Mouse (Mus musculus): Measurements from ENCODE around the gene Fbrs. TPM values are rescaled to one million over a fixed set of nuclear protein-coding genes. Genes with fewer than 3 reads are reported as not detected.
"Not testable (repeated sequence)": the region's sequence is repeated elsewhere in the genome, so short reads cannot be mapped to it uniquely, and the experiment has no call there.

Fbrs gene
- polyA plus RNA-seq (2015; fragmentation: Nextera tagmentation; extraction: Ambion mirVana): 13.9 and 15.4 TPM in 2 replicates

DNA sequence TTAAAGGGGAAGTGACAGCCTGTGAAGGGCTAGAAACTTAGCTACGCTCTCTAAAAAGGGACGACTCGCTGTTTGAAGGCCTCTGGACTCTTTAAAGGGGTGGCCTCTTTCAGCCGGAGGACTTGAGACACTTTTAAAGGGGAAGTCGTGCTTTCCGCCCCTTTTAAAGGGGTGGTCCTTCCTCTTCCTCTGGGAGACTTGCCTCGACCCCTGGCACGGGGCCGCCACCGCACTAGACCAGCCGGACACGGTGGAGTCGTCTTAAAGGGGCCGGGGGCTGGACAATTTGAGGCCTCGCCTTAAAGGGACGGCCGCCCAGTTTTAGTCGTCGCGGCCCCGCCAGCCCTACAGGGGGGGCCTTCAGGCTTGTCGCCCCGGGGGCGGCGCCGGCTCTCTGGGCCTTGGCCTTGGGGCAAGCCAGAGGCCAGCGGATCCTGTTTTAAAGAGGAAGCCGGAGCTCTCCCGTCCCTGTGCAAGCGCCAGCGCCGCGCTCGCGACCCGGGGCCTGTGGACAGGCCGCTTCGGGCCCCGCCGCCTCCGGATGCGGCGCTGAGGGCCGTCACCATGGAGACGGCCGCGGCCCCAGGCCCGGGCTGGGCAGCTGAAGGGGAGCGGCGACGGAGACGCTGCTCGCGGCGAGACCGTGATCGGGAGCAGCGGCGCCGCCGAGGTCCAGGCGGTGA, at the start of gene Fbrs:
Gene Fbrs, plus strand, starts transcription at position 565 of the 683 bp plus-strand sequence.
- Histone ChIP-seq H3K27ac (replicated peaks) (peak within 1 kb of the TSS; percentile 98), H3K4me3 (peak within 1 kb of the TSS; percentile 79), H3K9ac (peak within 1 kb of the TSS; percentile 89), H3K27me3 (no peaks in the 10 kb centered on the region), H3K4me1 (replicated peaks) (peaks cover 39% of the 10 kb centered on the region), H3K36me3 (peaks cover 47% of the 10 kb centered on the region), H3K4me2 (peak within 1 kb of the TSS; percentile 93), H3K9me3 (no peaks in the 10 kb centered on the region)
- peak; percentile 84 for ATAC-seq (ENCODE audit: low FRiP score, low read depth)
- WGBS: under 1% methylated on average over 62 of the region's 62 CpGs

DNA sequence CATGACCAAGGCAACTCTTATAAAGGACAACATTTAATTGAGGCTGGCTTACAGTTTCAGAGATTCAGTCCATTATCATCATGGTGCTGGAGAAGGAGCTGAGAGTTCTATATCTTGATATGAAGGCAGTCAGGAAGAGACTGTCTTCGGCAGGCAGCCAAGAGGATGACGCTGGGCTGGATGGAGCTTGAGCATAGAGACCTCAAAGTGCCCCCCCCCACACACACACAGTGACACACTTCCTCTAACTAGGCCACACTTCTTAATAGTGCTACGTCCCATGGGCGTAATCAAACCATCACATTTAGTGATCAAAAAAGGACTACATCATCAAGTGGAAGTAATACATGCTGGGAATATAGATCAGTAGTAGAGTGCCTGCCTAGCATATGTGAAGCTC, 43.8 kb upstream of the Fbrs start:
- ATAC-seq (ENCODE audit: low FRiP score, low read depth): no peak
- no peaks in the 10 kb centered on the region for H3K9me3 ChIP-seq
- H3K36me3 ChIP-seq: no peaks in the 10 kb centered on the region
- H3K4me1 ChIP-seq (replicated peaks): no peaks in the 10 kb centered on the region
- WGBS: 90% methylated on average over 4 of the region's 4 CpGs
- H3K27ac ChIP-seq (replicated peaks): no peak overlapping the region
- H3K9ac ChIP-seq: no peak overlapping the region
- H3K27me3 ChIP-seq: no peaks in the 10 kb centered on the region
- no peak overlapping the region for H3K4me2 ChIP-seq
- no peak overlapping the region for H3K4me3 ChIP-seq

GRCm38 (mm10) chr7:127437724-127438123, 41.3 kb upstream of the Fbrs start:
- peaks cover 14% of the 10 kb centered on the region; the same call in 1 of the 2 replicates for H3K36me3 ChIP-seq
- no peak overlapping the region for H3K4me3 ChIP-seq
- H3K27ac ChIP-seq (replicated peaks): no peak overlapping the region
- H3K4me2 ChIP-seq: no peak overlapping the region
- H3K9me3 ChIP-seq: no peaks in the 10 kb centered on the region
- no peaks in the 10 kb centered on the region for H3K4me1 ChIP-seq (replicated peaks)
- H3K27me3 ChIP-seq: no peaks in the 10 kb centered on the region
- 94% methylated on average over 3 of the region's 3 CpGs for WGBS
- H3K9ac ChIP-seq: no peak overlapping the region
- no peak for ATAC-seq (ENCODE audit: low FRiP score, low read depth)

DNA sequence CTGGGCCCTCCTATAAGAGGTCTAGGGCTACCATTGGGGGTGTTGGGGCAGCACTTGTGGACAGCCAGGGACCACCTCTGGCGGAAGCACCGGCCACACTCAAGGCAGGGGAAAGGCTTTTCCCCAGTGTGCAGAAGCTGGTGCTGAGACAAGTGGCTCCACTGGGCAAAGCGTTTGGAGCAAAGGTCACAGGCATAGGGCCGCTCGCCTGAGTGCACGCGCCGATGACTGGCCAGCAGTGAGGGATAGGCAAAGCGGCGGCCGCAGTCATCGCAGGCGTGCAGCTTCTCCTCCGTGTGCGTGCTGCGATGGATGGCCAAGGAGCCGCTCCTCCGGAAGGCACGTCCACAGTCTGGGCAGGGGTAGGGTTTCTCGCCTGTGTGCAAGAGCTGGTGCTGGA, 35.0 kb upstream of the Fbrs start:
- no peaks in the 10 kb centered on the region for H3K9me3 ChIP-seq
- no peak overlapping the region for H3K4me3 ChIP-seq
- H3K27me3 ChIP-seq: no peaks in the 10 kb centered on the region
- no peak overlapping the region for H3K27ac ChIP-seq (replicated peaks)
- H3K9ac ChIP-seq: no peak overlapping the region
- peaks cover 42% of the 10 kb centered on the region for H3K36me3 ChIP-seq
- no peak for ATAC-seq (ENCODE audit: low FRiP score, low read depth)
- no peak overlapping the region for H3K4me2 ChIP-seq
- 89% methylated on average over 20 of the region's 20 CpGs for WGBS
- H3K4me1 ChIP-seq (replicated peaks): peaks cover 8% of the 10 kb centered on the region

- WGBS: under 1% methylated on average over 54 of the region's 54 CpGs
- Histone ChIP-seq H3K4me2 (peak within 1 kb of the TSS; percentile 74), H3K27me3 (no peaks in the 10 kb centered on the region), H3K9me3 (no peaks in the 10 kb centered on the region), H3K4me3 (peak within 1 kb of the TSS; percentile 59), H3K36me3 (peaks cover 20% of the 10 kb centered on the region), H3K9ac (peak within 1 kb of the TSS; percentile 79), H3K4me1 (replicated peaks) (peaks cover 45% of the 10 kb centered on the region), H3K27ac (replicated peaks) (peak within 1 kb of the TSS; percentile 90)
- ATAC-seq (ENCODE audit: low FRiP score, low read depth): peak; percentile 90
These were observed 30.3 kb upstream of the Fbrs start, which contains the start of gene Zfp689 for GRCm38 (mm10) chr7:127448521-127449300. Gene Zfp689 (minus strand): TSS chr7:127449158.

DNA sequence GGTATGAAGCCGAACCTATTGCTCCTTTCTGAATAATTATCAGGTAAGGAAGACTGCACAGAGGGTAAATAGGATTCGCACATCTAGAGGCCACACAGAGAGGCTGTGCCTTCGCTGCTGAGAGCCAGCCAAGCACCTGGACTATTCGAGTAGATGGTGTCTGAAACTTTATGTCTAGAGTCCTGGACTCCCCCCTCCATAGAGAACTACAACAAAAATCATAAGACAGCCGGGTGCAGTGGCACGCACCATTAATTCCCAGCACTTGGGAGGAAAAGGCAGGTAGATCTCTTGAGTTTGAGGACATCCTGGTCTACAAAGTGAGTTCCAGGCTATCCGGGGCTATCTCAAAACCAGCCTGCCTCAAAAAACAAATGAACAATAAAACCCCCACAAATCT, 29.0 kb upstream of the Fbrs start:
- no peak for ATAC-seq (ENCODE audit: low FRiP score, low read depth)
- 83% methylated on average over 7 of the region's 7 CpGs for WGBS
- peaks cover 12% of the 10 kb centered on the region for H3K36me3 ChIP-seq

DNA sequence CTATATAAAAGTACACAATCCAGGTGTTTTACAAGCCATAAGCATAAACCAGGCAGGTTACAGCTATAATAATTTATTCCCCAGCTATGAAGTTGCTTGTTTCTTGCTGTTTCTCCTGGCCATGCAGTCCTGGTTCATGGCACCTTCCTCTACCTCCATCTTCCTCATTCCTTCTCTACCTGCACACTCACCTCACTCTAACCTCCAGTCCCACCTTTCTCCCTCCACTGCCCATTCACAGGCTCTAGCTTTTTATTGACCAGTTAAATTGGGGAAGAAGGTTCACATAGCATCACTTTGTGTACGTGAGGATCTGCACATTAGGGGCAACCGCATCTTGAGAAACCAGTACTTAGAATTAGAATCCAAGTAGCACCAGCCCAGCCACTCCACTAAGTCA, 25.9 kb upstream of the Fbrs start:
- H3K9me3 ChIP-seq: no peaks in the 10 kb centered on the region
- no peak overlapping the region for H3K4me3 ChIP-seq
- peaks cover 38% of the 10 kb centered on the region for H3K4me1 ChIP-seq (replicated peaks)
- WGBS: 95% methylated on average over 2 of the region's 2 CpGs
- H3K27me3 ChIP-seq: no peaks in the 10 kb centered on the region
- ATAC-seq (ENCODE audit: low FRiP score, low read depth): no peak
- no peak overlapping the region for H3K9ac ChIP-seq
- no peak overlapping the region for H3K27ac ChIP-seq (replicated peaks)
- peaks cover 23% of the 10 kb centered on the region for H3K36me3 ChIP-seq
- H3K4me2 ChIP-seq: no peak overlapping the region

More for the DNA sequence above, 29.0 kb upstream of the Fbrs start:
- Histone ChIP-seq H3K9ac (peak overlapping the region; percentile 52), H3K4me2 (peak overlapping the region; percentile 74), H3K4me3 (peak overlapping the region; percentile 59), H3K4me1 (replicated peaks) (peaks cover 45% of the 10 kb centered on the region), H3K27me3 (no peaks in the 10 kb centered on the region), H3K9me3 (no peaks in the 10 kb centered on the region), H3K27ac (replicated peaks) (peak overlapping the region; percentile 90; the same call in 1 of the 2 replicates)

DNA sequence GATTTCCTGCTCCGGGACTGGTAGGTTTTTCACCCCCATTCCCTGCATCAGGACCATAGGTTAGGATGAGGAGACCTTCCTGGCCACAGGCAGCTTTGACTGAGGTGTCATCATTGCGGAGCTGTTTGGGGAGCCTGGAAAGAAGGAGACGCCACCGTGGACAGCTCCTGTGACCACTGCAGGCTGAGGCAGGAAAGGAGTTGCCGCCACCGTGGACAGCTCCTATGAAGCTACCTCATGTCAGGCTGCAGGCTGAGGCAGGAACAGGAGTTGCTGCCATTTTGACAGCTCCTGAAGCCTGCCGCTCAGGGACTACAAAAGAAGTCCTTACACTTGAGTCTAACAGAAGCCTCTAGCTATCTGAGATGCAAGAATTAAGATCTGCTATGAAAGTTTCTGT, 24.1 kb upstream of the Fbrs start:
- Histone ChIP-seq H3K9me3 (no peaks in the 10 kb centered on the region), H3K27ac (replicated peaks) (no peak overlapping the region), H3K9ac (no peak overlapping the region), H3K36me3 (peaks cover 28% of the 10 kb centered on the region), H3K4me2 (no peak overlapping the region), H3K4me3 (no peak overlapping the region), H3K4me1 (replicated peaks) (peaks cover 33% of the 10 kb centered on the region), H3K27me3 (no peaks in the 10 kb centered on the region)
- no peak for ATAC-seq (ENCODE audit: low FRiP score, low read depth)
- WGBS: 94% methylated on average over 7 of the region's 7 CpGs

- not testable (repeated sequence) for H3K27me3 ChIP-seq; H3K9me3 ChIP-seq; H3K9ac ChIP-seq; H3K4me2 ChIP-seq; H3K4me1 ChIP-seq (replicated peaks); ATAC-seq (ENCODE audit: low FRiP score, low read depth); H3K4me3 ChIP-seq; H3K27ac ChIP-seq (replicated peaks)
- WGBS: 92% methylated on average over 3 of the region's 3 CpGs
- peaks cover 31% of the 10 kb centered on the region for H3K36me3 ChIP-seq
These were observed 20.5 kb upstream of the Fbrs start for GRCm38 (mm10) chr7:127458371-127459122.

DNA sequence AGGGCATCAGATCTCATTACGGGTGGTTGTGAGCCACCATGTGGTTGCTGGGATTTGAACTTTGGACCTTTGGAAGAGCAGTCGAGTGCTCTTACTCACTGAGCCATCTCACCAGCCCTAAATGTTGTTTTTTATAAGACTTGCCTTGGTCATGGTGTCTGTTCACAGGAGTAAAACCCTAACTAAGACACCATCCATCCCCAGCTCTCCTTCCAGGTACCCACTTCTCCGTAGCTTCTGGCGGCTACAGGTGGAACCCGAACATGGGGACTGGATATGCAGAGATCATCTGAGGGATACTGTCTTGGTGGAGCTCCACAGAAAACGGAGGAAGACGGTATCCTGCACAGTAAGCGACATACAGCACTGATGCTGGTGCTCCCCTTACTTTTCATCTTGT, 19.7 kb upstream of the Fbrs start, which contains the start of gene Prr14:
Gene Prr14, plus strand, starts transcription at position 301 of the 400 bp plus-strand sequence.
- not testable (repeated sequence) for H3K27me3 ChIP-seq; H3K27ac ChIP-seq (replicated peaks); H3K9ac ChIP-seq; H3K9me3 ChIP-seq; H3K4me1 ChIP-seq (replicated peaks); H3K4me3 ChIP-seq; H3K4me2 ChIP-seq; ATAC-seq (ENCODE audit: low FRiP score, low read depth)
- WGBS: 94% methylated on average over 8 of the region's 8 CpGs
- peaks cover 31% of the 10 kb centered on the region for H3K36me3 ChIP-seq

- H3K27ac ChIP-seq (replicated peaks): no peak overlapping the region
- WGBS: 96% methylated on average over 3 of the region's 3 CpGs
- no peaks in the 10 kb centered on the region for H3K9me3 ChIP-seq
- no peak overlapping the region for H3K4me3 ChIP-seq
- H3K36me3 ChIP-seq: peaks cover 6% of the 10 kb centered on the region; the same call in 1 of the 2 replicates
- H3K4me2 ChIP-seq: no peak overlapping the region
- no peaks in the 10 kb centered on the region for H3K27me3 ChIP-seq
- peaks cover 12% of the 10 kb centered on the region for H3K4me1 ChIP-seq (replicated peaks)
- no peak overlapping the region for H3K9ac ChIP-seq
- ATAC-seq (ENCODE audit: low FRiP score, low read depth): no peak
These were observed 13.8 kb upstream of the Fbrs start for GRCm38 (mm10) chr7:127465191-127465590.

- H3K9me3 ChIP-seq; H3K36me3 ChIP-seq; H3K27ac ChIP-seq (replicated peaks); ATAC-seq (ENCODE audit: low FRiP score, low read depth); H3K4me2 ChIP-seq; H3K4me3 ChIP-seq; H3K27me3 ChIP-seq; H3K9ac ChIP-seq: not testable (repeated sequence)
- peaks cover 12% of the 10 kb centered on the region for H3K4me1 ChIP-seq (replicated peaks)
- WGBS: 97% methylated on average over 2 of the region's 2 CpGs
These were observed 13.3 kb upstream of the Fbrs start for GRCm38 (mm10) chr7:127465670-127466069.
